Mouse (Mus musculus): ENCODE data around the gene Defa31. TPM values are rescaled to one million over a fixed set of nuclear protein-coding genes. Genes with fewer than 3 reads are reported as not detected.

The Defa31 gene
- polyA plus RNA-seq (2012; fragmentation: generic; extraction: Trizol): not detected

GRCm38 (mm10) chr8:21191314-21191713 lies at the start of gene Defa31:
Defa31 (plus strand) TSS chr8:21191614.

GRCm38 (mm10) chr8:21161977-21162376 lies 29.4 kb upstream of the Defa31 start, which contains the start of gene Defa22:
Defa22 (plus strand) TSS chr8:21162277.

GRCm38 (mm10) chr8:21201261-21201660 lies 9.8 kb downstream of the Defa31 start, which contains the start of gene Gm15293:
Gm15293 (plus strand) TSS chr8:21201561.

Other genes with a start within 250 kb of the Defa31 start
- not detected for gene AY761185, start 246.9 kb upstream of the Defa31 start, polyA plus RNA-seq (2012; fragmentation: generic; extraction: Trizol)
- gene Defa21, start 166.1 kb upstream of the Defa31 start, polyA plus RNA-seq (2012; fragmentation: generic; extraction: Trizol): not detected
- not detected for gene Defa23, start 136.6 kb upstream of the Defa31 start, polyA plus RNA-seq (2012; fragmentation: generic; extraction: Trizol)
- gene Defa35, start 126.6 kb upstream of the Defa31 start, polyA plus RNA-seq (2012; fragmentation: generic; extraction: Trizol): not detected
- gene Defa25, start 107.2 kb upstream of the Defa31 start, polyA plus RNA-seq (2012; fragmentation: generic; extraction: Trizol): not detected
- not detected for gene Gm14851, start 95.6 kb upstream of the Defa31 start, polyA plus RNA-seq (2012; fragmentation: generic; extraction: Trizol)
- not detected for gene Defa30, start 57.0 kb upstream of the Defa31 start, polyA plus RNA-seq (2012; fragmentation: generic; extraction: Trizol)
- gene Defa22, start 29.3 kb upstream of the Defa31 start, polyA plus RNA-seq (2012; fragmentation: generic; extraction: Trizol): not detected
- not detected for gene Gm15293, start 9.9 kb downstream of the Defa31 start, polyA plus RNA-seq (2012; fragmentation: generic; extraction: Trizol)
- not detected for gene Gm15292, start 58.1 kb downstream of the Defa31 start, polyA plus RNA-seq (2012; fragmentation: generic; extraction: Trizol)
- not detected for gene Defa27, start 123.9 kb downstream of the Defa31 start, polyA plus RNA-seq (2012; fragmentation: generic; extraction: Trizol)
- gene Defa29, start 135.4 kb downstream of the Defa31 start, polyA plus RNA-seq (2012; fragmentation: generic; extraction: Trizol): not detected
- not detected for gene Defa2, start 186.9 kb downstream of the Defa31 start, polyA plus RNA-seq (2012; fragmentation: generic; extraction: Trizol)
- gene Defa33, start 200.2 kb downstream of the Defa31 start, polyA plus RNA-seq (2012; fragmentation: generic; extraction: Trizol): not detected
- gene Defa36, start 235.8 kb downstream of the Defa31 start, polyA plus RNA-seq (2012; fragmentation: generic; extraction: Trizol): not detected

Data from C3H10T1/2 (cell line).